Mouse (Mus musculus): Measurements from ENCODE around the gene Stap2. TPM values are rescaled to one million over a fixed set of nuclear protein-coding genes. Genes with fewer than 3 reads are reported as not detected.

The Stap2 gene
- 16.7 and 18.1 TPM in 2 replicates for polyA plus RNA-seq (2011; ENCODE audit: insufficient read depth, insufficient read length, low read depth, missing spikeins)

DNA sequence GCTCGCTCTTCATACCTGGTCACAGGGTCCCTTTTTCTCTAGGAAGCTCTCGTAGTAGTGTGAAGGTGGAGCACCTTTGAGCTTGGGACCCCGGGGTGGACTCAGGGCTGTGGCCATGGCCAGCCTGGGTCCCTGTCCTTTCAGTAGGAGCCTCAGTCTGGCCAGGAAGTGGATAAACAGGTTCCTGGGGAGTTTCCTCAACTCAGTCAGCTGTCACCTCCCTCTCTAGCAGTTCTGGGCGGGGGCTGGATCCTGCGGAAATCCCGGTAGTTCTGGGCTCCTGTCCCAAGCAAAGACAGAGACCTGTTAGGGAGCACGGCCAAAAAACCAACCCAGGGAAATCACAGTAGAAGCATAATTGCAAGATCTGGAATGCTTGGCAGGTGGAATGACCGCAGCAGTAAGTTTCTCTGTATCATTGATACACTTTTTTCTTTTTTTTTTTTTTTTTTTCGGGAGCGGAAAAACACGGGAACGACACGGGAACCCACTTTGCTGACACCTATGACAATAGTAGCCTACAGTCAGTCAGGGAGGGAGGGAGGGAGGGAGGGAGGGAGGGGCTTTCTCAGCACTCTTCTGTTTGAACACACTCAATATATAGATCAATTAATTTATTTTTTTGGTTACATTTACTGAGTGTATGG is at the start of gene Stap2, which contains the start of gene Mpnd:
Gene Stap2, minus strand, starts transcription at position 170 of the 647 bp plus-strand sequence.
Gene Mpnd, plus strand, starts transcription at position 297 of the 647 bp plus-strand sequence.
- no peak within 1 kb of the TSS for H3K4me3 ChIP-seq (ENCODE audit: low read depth, low read length)
- H3K27me3 ChIP-seq (ENCODE audit: control insufficient read depth, insufficient read depth, low read length, poor library complexity, severe bottlenecking) = no peaks in the 10 kb centered on the region
- no peak within 1 kb of the TSS for H3K27ac ChIP-seq (ENCODE audit: insufficient read depth, low read length)
- TF ChIP-seq EP300 (IDR thresholded peaks at IDR 0.05; ENCODE audit: insufficient read depth, low read depth, low read length) = no peak
- no peak for TF ChIP-seq POLR2A (IDR thresholded peaks at IDR 0.05; ENCODE audit: insufficient read depth, low read length)
- TF ChIP-seq CTCF (IDR thresholded peaks at IDR 0.05; ENCODE audit: low read depth, low read length) = no peak
- H3K9ac ChIP-seq (ENCODE audit: low read depth, poor library complexity, severe bottlenecking) = 0 out of 2 replicates have a peak within 1 kb of the TSS, but pooled peaks have one; percentile 10
- H3K4me1 ChIP-seq (ENCODE audit: control insufficient read depth, insufficient read depth, low read length) = peaks cover 8% of the 10 kb centered on the region
- no peaks in the 10 kb centered on the region for H3K9me3 ChIP-seq (replicated peaks; ENCODE audit: control insufficient read depth, insufficient read depth, low read length, poor library complexity, severe bottlenecking)
- H3K36me3 ChIP-seq (ENCODE audit: control insufficient read depth, insufficient read depth, low read length, poor library complexity, severe bottlenecking) = no peaks in the 10 kb centered on the region

DNA sequence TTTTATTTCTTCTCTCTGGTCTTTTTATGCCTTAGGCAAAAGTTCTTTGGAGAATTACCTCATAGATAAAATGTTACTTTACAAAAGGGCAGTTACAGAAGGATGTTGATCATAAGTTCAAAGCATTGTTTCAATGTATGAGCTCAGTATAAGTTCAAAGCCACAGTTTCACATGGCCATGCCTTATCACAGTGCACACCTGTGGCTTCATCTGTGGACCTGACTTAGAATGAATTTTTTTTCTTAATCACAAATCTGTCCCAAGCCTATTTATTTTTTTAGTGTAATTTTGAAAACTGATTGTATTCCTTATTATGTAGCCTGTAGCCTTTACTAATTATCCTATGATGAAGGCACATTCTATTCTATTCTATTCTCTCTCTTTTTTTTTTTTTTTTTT is 49.6 kb upstream of the Stap2 start:
- no peaks in the 10 kb centered on the region for H3K9me3 ChIP-seq (replicated peaks; ENCODE audit: control insufficient read depth, insufficient read depth, low read length, poor library complexity, severe bottlenecking)
- no peak for TF ChIP-seq EP300 (IDR thresholded peaks at IDR 0.05; ENCODE audit: insufficient read depth, low read depth, low read length)
- TF ChIP-seq CTCF (IDR thresholded peaks at IDR 0.05; ENCODE audit: low read depth, low read length) = no peak
- TF ChIP-seq POLR2A (IDR thresholded peaks at IDR 0.05; ENCODE audit: insufficient read depth, low read length) = no peak
- H3K9ac ChIP-seq (ENCODE audit: low read depth, poor library complexity, severe bottlenecking) = no peak overlapping the region
- peaks cover 56% of the 10 kb centered on the region for H3K36me3 ChIP-seq (ENCODE audit: control insufficient read depth, insufficient read depth, low read length, poor library complexity, severe bottlenecking)
- H3K4me3 ChIP-seq (ENCODE audit: low read depth, low read length) = no peak overlapping the region
- H3K4me1 ChIP-seq (ENCODE audit: control insufficient read depth, insufficient read depth, low read length) = no peaks in the 10 kb centered on the region
- H3K27me3 ChIP-seq (ENCODE audit: control insufficient read depth, insufficient read depth, low read length, poor library complexity, severe bottlenecking) = no peaks in the 10 kb centered on the region
- H3K27ac ChIP-seq (ENCODE audit: insufficient read depth, low read length) = no peak overlapping the region

- no peak overlapping the region for H3K9ac ChIP-seq (ENCODE audit: low read depth, poor library complexity, severe bottlenecking)
- no peak overlapping the region for H3K27ac ChIP-seq (ENCODE audit: insufficient read depth, low read length)
- no peaks in the 10 kb centered on the region for H3K4me1 ChIP-seq (ENCODE audit: control insufficient read depth, insufficient read depth, low read length)
- H3K36me3 ChIP-seq (ENCODE audit: control insufficient read depth, insufficient read depth, low read length, poor library complexity, severe bottlenecking) = peaks cover 62% of the 10 kb centered on the region
- TF ChIP-seq CTCF (IDR thresholded peaks at IDR 0.05; ENCODE audit: low read depth, low read length) (no peak), POLR2A (IDR thresholded peaks at IDR 0.05; ENCODE audit: insufficient read depth, low read length) (no peak), EP300 (IDR thresholded peaks at IDR 0.05; ENCODE audit: insufficient read depth, low read depth, low read length) (no peak)
- no peaks in the 10 kb centered on the region for H3K9me3 ChIP-seq (replicated peaks; ENCODE audit: control insufficient read depth, insufficient read depth, low read length, poor library complexity, severe bottlenecking)
- no peak overlapping the region for H3K4me3 ChIP-seq (ENCODE audit: low read depth, low read length)
- no peaks in the 10 kb centered on the region for H3K27me3 ChIP-seq (ENCODE audit: control insufficient read depth, insufficient read depth, low read length, poor library complexity, severe bottlenecking)
These were observed 46.0 kb upstream of the Stap2 start for GRCm38 (mm10) chr17:56051369-56051768.

DNA sequence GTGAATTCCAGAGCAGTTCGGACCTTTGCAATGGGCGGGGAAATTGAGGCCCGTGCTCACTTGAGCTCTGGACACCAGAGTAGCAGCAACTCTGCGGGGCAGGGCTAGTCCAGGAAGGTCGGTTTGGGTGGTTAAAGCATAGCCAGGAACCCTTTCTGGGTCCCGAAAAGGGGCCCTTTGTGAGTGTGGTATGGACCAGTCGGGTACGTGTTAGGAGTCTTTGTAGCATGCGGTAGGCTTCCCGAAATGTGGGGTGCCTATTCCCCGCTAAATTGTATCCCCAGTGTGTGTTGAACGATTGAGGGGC is 35.4 kb upstream of the Stap2 start:
- Histone ChIP-seq H3K4me3 (ENCODE audit: low read depth, low read length) (peak overlapping the region; percentile 96), H3K9me3 (replicated peaks; ENCODE audit: control insufficient read depth, insufficient read depth, low read length, poor library complexity, severe bottlenecking) (no peaks in the 10 kb centered on the region), H3K4me1 (ENCODE audit: control insufficient read depth, insufficient read depth, low read length) (peaks cover 1% of the 10 kb centered on the region), H3K27ac (ENCODE audit: insufficient read depth, low read length) (peak overlapping the region; percentile 87), H3K36me3 (ENCODE audit: control insufficient read depth, insufficient read depth, low read length, poor library complexity, severe bottlenecking) (peaks cover 22% of the 10 kb centered on the region), H3K27me3 (ENCODE audit: control insufficient read depth, insufficient read depth, low read length, poor library complexity, severe bottlenecking) (no peaks in the 10 kb centered on the region), H3K9ac (ENCODE audit: low read depth, poor library complexity, severe bottlenecking) (peak overlapping the region; percentile 97)
- TF ChIP-seq EP300 (IDR thresholded peaks at IDR 0.05; ENCODE audit: insufficient read depth, low read depth, low read length) = no peak
- TF ChIP-seq POLR2A (IDR thresholded peaks at IDR 0.05; ENCODE audit: insufficient read depth, low read length) = no peak
- TF ChIP-seq CTCF (IDR thresholded peaks at IDR 0.05; ENCODE audit: low read depth, low read length) = no peak

GRCm38 (mm10) chr17:56040030-56040856 is 34.9 kb upstream of the Stap2 start, which contains the start of gene Chaf1a:
Gene Chaf1a (plus strand): TSS chr17:56040439.
- H3K27me3 ChIP-seq (ENCODE audit: control insufficient read depth, insufficient read depth, low read length, poor library complexity, severe bottlenecking) = no peaks in the 10 kb centered on the region

More at GRCm38 (mm10) chr17:56040030-56040856, 34.9 kb upstream of the Stap2 start, which contains the start of gene Chaf1a:
- Histone ChIP-seq H3K4me1 (ENCODE audit: control insufficient read depth, insufficient read depth, low read length) (peaks cover 1% of the 10 kb centered on the region), H3K4me3 (ENCODE audit: low read depth, low read length) (peak within 1 kb of the TSS; percentile 96), H3K9me3 (replicated peaks; ENCODE audit: control insufficient read depth, insufficient read depth, low read length, poor library complexity, severe bottlenecking) (no peaks in the 10 kb centered on the region), H3K9ac (ENCODE audit: low read depth, poor library complexity, severe bottlenecking) (peak within 1 kb of the TSS; percentile 97), H3K27ac (ENCODE audit: insufficient read depth, low read length) (peak within 1 kb of the TSS; percentile 87), H3K36me3 (ENCODE audit: control insufficient read depth, insufficient read depth, low read length, poor library complexity, severe bottlenecking) (peaks cover 18% of the 10 kb centered on the region)
- TF ChIP-seq EP300 (IDR thresholded peaks at IDR 0.05; ENCODE audit: insufficient read depth, low read depth, low read length) = no peak
- peak; percentile 67 for TF ChIP-seq POLR2A (IDR thresholded peaks at IDR 0.05; ENCODE audit: insufficient read depth, low read length)
- no peak for TF ChIP-seq CTCF (IDR thresholded peaks at IDR 0.05; ENCODE audit: low read depth, low read length)

All from ES-Bruce4 (cell line).